Mouse (Mus musculus): ENCODE measurements around the gene Mysm1.

DNA sequence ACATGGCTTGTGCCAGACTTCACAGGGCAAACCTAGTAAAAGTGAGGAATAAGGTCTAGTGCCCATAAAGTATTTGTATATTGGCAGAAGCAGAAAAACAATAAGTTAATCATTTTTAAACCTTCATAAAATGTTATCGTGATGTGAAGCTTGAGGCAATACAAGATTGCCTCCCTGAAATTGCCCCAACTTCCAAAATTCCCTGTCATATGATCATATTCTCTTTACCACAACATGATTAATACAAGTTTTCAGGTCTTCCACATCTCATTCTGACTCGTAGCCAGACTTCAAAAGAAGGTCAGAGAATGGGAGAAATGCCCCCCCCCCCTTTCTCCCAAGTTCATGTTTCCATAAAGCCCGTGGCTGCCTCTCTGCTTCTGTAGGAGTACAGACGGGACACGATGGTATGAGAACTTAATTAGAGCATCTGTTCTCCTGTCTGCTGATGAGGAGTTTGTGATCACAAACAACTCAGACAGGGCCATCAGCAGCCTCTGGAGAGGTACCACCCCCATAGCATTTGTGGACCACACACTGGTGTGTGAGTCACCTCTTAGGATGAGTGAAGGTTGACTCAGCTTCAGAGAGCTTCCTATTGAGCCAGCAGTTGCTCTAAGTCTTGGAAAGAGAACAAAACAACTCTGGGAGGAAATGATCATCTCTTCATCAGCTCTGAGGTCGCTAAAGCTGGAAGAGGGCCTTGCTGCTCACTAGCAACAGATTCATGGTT lies 22.3 kb upstream of the Mysm1 start:
- TF ChIP-seq CTCF (conservative IDR thresholded peaks at IDR 0.05; ENCODE audit: insufficient read depth, insufficient read length, low read depth, low read length), result no peak
- no peak for TF ChIP-seq POLR2A (IDR thresholded peaks at IDR 0.05; ENCODE audit: low read depth, low read length)
